Mouse (Mus musculus) kidney, adult 2 months (tissue): ENCODE data around the gene Stoml2.

ENCODE experiments used
- CTCF ChIP-seq: fragments of 200-500 bp; conservative IDR thresholded peaks from 2 replicates; pipeline ENCODE4 v1.5.1; 2011; ENCODE audit warnings: low read depth, mild to moderate bottlenecking, control low read depth, low read length, moderate library complexity, mixed read lengths; ENCODE audit not compliant: insufficient read depth, insufficient read length
- POLR2A ChIP-seq: fragments of 200-500 bp; IDR thresholded peaks from one replicate; pipeline ENCODE4 v1.6.1; 2011; ENCODE audit warnings: low read depth, low read length, control low read depth

- TF ChIP-seq CTCF: no peak
- TF ChIP-seq POLR2A: no peak
Measured at GRCm38 (mm10) chr4:43010161-43011038, 21.1 kb downstream of the Stoml2 start, which contains the start of gene Fancg.
